Mouse (Mus musculus) gastrocnemius, postnatal 25 days (tissue): Measurements from ENCODE around the gene Slc25a35. TPM values are rescaled to one million over a fixed set of nuclear protein-coding genes. Genes with fewer than 3 reads are reported as not detected.
A peak's percentile ranks its signal among the peaks of the same experiment; 100 is the strongest.
"Not testable (repeated sequence)": the region's sequence is repeated elsewhere in the genome, so short reads cannot be mapped to it uniquely, and the experiment has no call there.

ENCODE experiments used
- DNase-seq: peaks from one replicate; pipeline ENCODE4 v3.0.0; 2022
- microRNA-seq, 2 experiments: library from miRNA; unstranded; fragments of <30 nt; microRNA quantifications; one replicate each; pipeline ENCODE4 v1.2.0; 2021; ENCODE audit warnings: borderline replicate concordance in 2 of 2
- total RNA-seq, 2 experiments: library from RNA; stranded (reverse); gene quantifications; 1 replicate in 1 of 2; 2 replicates in 1 of 2; pipeline ENCODE4 v1.2.3; 2021

Slc25a35 gene
- total RNA-seq, 2 experiments from 2014 or later: 3.8 to 4.6 TPM

DNA sequence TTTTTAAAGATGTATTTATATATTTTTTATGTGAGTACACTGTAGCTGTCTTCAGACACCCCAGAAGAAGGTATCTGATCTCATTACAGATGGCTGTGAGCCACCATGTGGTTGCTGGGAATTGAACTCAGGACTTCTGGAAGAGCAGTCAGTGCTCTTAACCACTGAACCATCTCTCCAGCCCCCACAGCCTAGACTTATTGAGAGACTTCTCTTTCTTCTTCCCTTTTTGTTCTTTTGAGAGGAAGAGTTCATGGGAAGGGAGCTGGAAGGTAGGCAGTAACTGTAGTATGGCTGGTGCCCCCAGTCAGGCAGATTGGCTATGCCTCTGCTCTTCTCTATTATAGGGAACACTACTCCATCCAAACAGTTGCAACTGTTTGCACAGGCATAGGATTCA is 38.6 kb downstream of the Slc25a35 start:
- not testable (repeated sequence) for DNase-seq

DNA sequence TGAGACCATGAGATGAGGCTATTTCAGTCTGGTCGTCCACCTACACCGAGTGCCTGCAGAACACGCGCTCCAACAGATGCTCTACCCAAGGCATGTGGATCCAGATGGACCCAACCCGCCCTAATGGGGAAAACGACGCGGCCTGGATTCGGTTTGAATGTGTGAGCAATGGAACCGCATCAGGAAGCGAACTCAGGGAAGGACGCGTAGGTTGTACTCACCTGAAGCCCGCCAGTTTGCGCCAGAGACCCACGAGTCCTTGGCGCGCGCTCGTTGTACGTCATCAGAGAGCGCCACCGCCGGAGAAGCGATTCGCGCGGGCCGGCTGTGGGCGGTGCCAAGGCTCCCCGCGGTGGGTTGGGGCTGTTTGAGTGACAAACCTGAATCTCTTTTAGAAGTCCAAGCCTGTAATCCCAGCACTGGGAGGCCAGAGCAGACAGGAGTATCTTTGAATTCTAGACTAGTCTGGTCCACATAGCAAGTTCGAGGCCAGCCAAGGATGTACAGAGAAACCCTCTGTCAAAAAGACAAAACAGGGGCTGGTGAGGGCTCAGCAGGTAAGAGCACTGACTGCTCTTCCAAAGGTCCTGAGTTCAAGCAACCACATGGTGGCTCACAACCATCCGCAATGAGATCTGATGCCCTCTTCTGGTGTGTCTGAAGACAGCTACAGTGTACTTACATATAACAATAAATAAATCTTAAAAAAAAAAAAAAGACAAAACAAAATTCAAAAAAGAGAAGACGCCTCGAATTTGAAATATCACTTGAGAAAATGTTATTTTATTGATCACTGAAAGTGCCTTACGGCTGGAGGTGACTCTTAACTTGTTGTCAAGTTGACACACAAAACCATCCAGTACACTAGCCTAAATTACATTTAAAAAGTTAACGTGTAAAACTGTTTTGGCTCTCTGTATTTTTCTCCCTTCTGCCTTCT is 40.5 kb downstream of the Slc25a35 start, which contains the start of gene Pfas:
Gene Pfas, minus strand, starts transcription at position 279 of the 940 bp plus-strand sequence.
- DNase-seq: peak; percentile 80

DNA sequence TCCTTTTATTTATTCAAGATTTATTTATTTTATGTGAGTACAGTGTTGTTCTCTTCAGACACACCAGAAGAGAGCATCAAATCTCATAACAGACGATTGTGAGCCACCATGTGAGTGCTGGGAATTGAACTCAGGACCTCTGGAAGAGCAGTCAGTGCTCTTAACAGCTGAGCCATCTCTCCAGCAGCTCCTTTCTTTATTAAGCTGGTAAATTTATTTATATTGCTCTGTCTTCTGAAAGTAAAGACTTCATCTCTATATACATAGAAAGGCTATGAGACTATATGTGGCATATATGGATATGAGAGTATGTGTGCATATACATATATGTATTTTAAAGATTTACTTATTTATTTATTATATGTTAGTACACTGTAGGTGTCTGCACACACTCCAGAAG is 41.6 kb downstream of the Slc25a35 start:
- no peak for DNase-seq

DNA sequence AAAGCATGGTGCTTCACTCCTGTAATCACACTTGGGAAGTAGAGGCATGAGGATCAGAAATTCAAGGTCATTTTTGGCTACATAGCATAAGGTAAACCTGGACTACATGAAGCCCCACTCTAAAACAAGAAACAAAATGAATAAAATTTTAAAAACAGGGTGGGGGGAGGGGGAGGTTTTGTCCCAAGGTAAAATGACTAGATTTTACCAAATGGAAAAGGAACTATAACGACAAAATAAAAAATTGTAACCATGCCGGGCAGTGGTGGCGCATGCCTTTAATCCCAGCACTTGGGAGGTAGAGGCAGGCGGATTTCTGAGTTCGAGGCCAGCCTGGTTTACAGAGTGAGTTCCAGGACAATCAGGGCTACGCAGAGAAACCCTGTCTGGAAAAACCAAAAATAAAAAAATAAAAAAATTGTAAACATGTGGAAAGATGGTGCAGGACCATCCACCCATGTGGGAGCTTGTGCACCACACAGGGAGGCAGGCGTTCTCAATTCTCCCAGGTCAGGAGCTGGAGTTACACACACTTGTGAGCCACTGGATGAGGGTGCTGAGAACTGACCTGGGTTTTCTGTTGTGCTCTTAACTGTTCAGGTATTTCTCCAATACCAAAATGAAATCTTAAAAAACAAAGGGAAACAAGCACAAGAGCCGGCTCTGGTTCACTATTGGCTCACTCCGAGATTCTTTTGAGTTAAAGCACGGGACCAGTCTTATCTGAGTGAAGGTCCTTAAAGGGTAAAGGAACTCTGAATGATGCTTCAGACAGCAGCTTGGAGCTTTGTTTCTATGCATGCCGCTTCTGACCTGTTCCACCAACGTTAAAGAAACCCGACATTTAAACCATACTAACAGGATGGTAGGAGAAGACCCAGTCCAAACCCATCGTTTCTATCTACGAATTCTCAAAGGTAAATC is 42.7 kb downstream of the Slc25a35 start:
- no peak for DNase-seq

DNA sequence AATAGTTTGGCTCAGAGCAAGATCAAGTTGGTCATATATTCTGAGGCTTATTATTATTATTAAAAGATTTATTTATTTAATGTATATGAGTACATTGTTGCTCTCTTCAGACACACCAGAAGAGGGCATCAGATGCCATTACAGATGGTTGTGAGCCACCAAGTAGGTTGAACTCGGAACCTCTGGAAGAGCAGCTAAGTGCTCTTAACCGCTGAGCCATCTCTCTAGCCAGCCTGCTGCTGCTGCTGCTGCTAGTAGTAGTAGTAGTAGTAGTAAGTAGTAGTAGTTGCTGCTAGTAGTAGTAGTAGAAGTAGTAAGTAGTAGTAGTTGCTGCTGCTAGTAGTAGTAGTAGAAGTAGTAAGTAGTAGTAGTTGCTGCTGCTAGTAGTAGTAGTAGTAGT is 43.5 kb downstream of the Slc25a35 start:
- not testable (repeated sequence) for DNase-seq

DNA sequence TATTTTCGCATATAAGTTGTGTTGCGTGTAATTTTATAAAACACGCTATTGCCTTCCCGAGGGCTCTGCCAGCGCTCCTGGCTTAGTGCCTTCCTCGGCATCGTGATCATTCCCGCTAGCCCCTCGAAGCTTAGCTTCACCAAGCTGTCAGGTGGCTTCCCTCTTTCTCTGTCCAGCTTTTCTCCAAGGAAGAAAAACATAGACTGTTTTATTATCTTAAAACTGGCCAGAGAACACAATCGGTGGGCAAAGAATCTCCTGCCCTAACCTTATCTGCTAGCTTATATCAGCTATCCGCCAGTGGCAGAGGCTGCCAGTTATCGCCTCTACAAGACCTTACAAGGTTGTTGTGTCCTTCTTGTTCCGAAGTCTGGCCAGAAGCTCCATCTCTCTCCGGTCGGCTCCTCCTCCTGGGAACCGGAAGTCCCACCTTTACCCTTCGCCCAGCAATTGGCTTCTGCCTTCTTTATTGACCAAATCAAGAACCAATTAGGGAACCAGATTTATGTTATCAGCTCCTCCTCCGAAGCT is 44.2 kb downstream of the Slc25a35 start:
- DNase-seq: peak; percentile 88

DNA sequence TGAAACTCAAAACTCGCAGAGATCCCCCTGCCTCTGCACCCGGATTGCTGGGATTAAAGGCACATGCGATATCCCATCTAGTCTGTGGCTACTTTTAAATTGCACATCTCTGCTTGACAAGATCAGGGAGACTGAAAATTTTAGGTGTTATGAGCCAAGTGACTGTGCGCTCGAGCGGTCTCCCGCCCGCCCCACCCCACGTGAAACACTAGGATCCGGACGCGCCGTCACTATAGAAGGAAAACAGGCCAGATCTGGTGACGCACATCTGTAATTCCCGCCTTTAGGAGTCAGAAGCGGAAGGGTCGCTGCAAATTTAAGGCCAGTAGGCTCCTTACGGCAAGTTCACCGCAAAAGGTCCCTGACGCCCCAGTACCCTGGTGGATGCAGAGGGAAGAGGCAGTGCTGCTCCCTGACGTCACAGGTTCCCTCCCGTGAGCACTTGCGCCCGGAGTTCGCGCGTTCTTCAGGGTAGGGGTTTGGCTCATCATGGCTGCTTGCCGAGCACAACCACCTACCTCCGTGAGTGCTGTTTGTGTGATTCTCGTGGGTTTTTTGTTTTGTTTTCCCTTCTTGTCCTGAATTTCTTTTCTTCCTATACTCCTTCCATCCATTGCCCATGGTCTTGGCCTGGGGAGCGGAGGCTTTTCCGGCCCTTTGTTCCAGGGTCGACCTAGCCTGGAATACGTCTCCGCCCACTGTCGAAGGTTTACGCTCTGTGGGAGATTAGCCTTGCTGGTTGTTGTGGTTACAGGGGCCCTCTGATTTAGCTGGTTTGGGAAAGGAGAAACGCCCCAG is 47.9 kb downstream of the Slc25a35 start, which contains the start of gene Ctc1:
Gene Ctc1, plus strand, starts transcription at position 268 of the 798 bp plus-strand sequence.
- DNase-seq: peak; percentile 83

DNA sequence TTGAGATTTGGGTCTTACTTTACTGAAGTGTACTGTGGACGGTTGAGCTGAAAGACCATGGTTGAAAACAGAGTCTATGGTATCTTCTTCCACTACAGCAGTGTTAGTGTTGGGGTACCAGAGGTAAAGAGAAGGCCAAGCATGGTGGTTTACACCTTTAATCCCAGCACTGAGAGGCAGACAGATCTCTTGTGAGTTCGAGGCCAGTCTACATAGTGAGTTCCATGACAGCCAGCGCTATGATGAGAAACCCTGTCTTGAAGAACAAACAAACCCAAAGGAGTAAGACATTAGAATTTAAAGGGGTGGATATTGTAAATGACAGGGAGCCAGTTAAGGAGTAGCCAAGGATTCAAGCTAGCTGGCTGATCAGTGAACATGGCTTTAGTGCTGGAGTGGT is 48.8 kb downstream of the Slc25a35 start:
- DNase-seq: no peak

DNA sequence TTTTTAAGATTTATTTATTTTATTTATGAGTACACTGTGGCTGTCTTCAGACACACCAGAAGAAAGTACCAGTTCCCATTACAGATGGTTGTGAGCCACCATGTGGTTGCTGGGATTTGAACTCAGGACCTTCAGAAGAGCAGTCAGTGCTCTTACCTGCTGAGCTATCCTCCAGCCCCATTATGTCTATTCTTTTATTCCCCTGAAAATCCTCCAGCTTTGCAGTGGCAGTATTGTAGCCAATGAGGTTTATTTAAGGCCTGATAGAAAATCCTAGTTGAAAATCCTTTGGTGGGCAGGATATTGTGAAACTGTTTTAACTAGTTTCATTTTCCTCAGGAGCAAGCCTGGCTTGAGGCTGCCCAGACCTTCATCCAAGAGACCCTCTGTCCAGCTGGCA is 52.8 kb downstream of the Slc25a35 start:
- no peak for DNase-seq

Small RNA genes lying within 50 kb of the gene (microRNA-seq; reads per million reads assigned to microRNA genes)
- gene Mir3062: 0 to 1.5 reads per million in 2 experiments

Other genes starting within 250 kb of the Slc25a35 start
- 10 to 100 TPM; 69.4 to 71.0 TPM for gene Ndel1, start 96.3 kb upstream of the Slc25a35 start, total RNA-seq
- gene Rnf222, start 79.6 kb upstream of the Slc25a35 start, total RNA-seq: not detected
- 100 to 1,000 TPM; 573 to 637 TPM for gene Rpl26, start 66.5 kb upstream of the Slc25a35 start, total RNA-seq
- gene Odf4, start 41.0 kb upstream of the Slc25a35 start, total RNA-seq: not detected
- 1 to 10 TPM; 8.4 to 9.6 TPM for gene Arhgef15, start 10.7 kb upstream of the Slc25a35 start, total RNA-seq
- gene Rangrf, start 7.1 kb downstream of the Slc25a35 start, total RNA-seq: 10 to 100 TPM; 59.6 to 60.4 TPM
- 1 to 10 TPM; 6.7 to 7.0 TPM for gene Pfas, start 40.3 kb downstream of the Slc25a35 start, total RNA-seq
- gene Ctc1, start 47.8 kb downstream of the Slc25a35 start, total RNA-seq: 10 to 100 TPM in 1 of 2 experiments, 1 to 10 TPM in 1; 8.9 to 10.9 TPM
- gene Aurkb, start 77.5 kb downstream of the Slc25a35 start, total RNA-seq: under 1 TPM; 0.54 to 0.88 TPM
- 10 to 100 TPM; 15.5 to 15.9 TPM for gene Borcs6, start 91.6 kb downstream of the Slc25a35 start, total RNA-seq
- gene Tmem107, start 102.7 kb downstream of the Slc25a35 start, total RNA-seq: 1 to 10 TPM; 3.9 to 4.1 TPM
- 10 to 100 TPM; 34.9 to 35.2 TPM for gene Vamp2, start 120.4 kb downstream of the Slc25a35 start, total RNA-seq
- 10 to 100 TPM; 21.0 to 50.8 TPM for gene Per1, start 127.1 kb downstream of the Slc25a35 start, total RNA-seq
- not detected for gene Hes7, start 152.3 kb downstream of the Slc25a35 start, total RNA-seq
- under 1 TPM in 1 of 2 experiments, not detected in 1; 0.21 TPM for gene 9130213A22Rik, start 154.5 kb downstream of the Slc25a35 start, total RNA-seq
- not detected for gene Aloxe3, start 157.8 kb downstream of the Slc25a35 start, total RNA-seq
- under 1 TPM in 1 of 2 experiments, not detected in 1; 0.18 TPM for gene Alox12b, start 188.9 kb downstream of the Slc25a35 start, total RNA-seq
- not detected for gene Alox8, start 229.7 kb downstream of the Slc25a35 start, total RNA-seq